ENCODE assay signal across 13 mouse cellular contexts in the genomic region with DNA sequence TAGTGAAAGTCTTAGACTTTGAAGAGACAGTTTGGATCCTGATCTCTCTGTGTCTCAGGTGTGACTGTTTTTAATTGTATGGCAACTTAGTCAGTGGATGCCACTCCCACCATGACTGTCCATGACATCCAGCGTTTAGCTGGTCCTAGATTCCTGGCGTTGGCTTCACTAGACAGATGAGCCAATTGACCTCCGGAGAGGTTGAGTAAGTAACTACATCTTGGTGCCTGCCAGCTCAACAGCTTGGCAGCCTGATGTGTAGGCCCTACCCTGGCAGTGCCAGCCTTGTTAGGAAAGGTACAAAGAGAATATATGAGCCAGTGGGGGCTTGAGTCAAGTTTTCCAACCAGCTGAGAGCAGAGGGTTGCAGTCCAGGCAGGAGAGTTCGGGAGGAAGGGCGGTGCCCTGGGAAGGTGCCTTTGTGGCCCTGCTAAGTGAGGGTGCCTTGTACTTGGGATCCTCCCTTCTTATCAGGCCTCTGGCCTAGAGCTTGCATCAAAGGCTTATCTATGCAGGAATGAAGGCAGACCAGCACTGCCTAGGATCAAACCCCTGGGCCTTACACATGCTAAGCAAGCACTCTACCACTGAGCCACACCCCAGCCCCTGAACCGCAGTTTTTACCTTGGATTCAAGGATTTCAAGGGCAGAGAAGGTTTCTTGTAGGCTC. TPM values are rescaled to one million over a fixed set of nuclear protein-coding genes. Genes with fewer than 3 reads are reported as not detected.
A peak's percentile ranks its signal among the peaks of the same experiment; 100 is the strongest.
DNase-seq lines count a peak whose midpoint lies in the region; ATAC-seq and TF ChIP-seq lines count a peak whose summit lies in the region.
"Had no signal": no experiment of that assay in that cellular context is flagged by ENCODE, and none has a peak within 500 bp of the region (broad histone marks: within the 10 kb centered on the region; RNA-seq: fewer than 3 reads in every experiment).

No protein-coding gene starts in this region.

- peak; percentile 49 for DNase-seq in adrenal gland, postnatal 10 days
- DNase-seq in adrenal gland, postnatal 25 days = no peak
- peak; percentile 41 for DNase-seq in MEL (ENCODE audit: low read depth, low spot score)
- no peak for DNase-seq in limb, embryonic 10.5 days (ENCODE audit: low spot score)
- no peak for DNase-seq in cerebellum, adult 8-10 months
- no peak for DNase-seq in heart, postnatal 25 days (ENCODE audit: low spot score)
- DNase-seq: cerebellum, adult 11 months; kidney, adult 8-10 months had no signal

- peaks cover 3 to 17% of the 10 kb centered on the region in 2 experiments for H3K4me1 ChIP-seq in MEL (ENCODE audit: control insufficient read depth in 1 of 2, insufficient read depth in 2 of 2, low read length in 2 of 2)
- H3K4me1 ChIP-seq in intestine, embryonic 16.5 days (ENCODE audit: control insufficient read depth, insufficient read depth, low read length) = no peaks in the 10 kb centered on the region
- H3K4me1 ChIP-seq in limb, embryonic 10.5 days = peaks cover 15% of the 10 kb centered on the region; the same call in 1 of the 2 replicates

- no peak overlapping the region for H3K27ac ChIP-seq in MEL (ENCODE audit: control insufficient read depth, low read depth, low read length)
- H3K27ac ChIP-seq in intestine, embryonic 16.5 days (ENCODE audit: low read length) = no peak overlapping the region
- no peak overlapping the region for H3K27ac ChIP-seq in limb, embryonic 10.5 days
- H3K27ac ChIP-seq: hindbrain, embryonic 12.5 days; left cerebral cortex, adult 2 months had no signal

- peak; percentile 21 to 53; a peak in 1 of 4 replicates for TF ChIP-seq EP300 in MEL (IDR thresholded peaks at IDR 0.05; ENCODE audit: low read depth in 1 of 2, low read length in 2 of 2)

- no peaks in the 10 kb centered on the region for H3K9me3 ChIP-seq in MEL (replicated peaks; ENCODE audit: insufficient read depth, low read length)
- H3K9me3 ChIP-seq in intestine, embryonic 16.5 days (ENCODE audit: control insufficient read depth, low read length) = no peaks in the 10 kb centered on the region
- no peaks in the 10 kb centered on the region for H3K9me3 ChIP-seq in limb, embryonic 10.5 days (replicated peaks)
- H3K9me3 ChIP-seq: heart, embryonic 12.5 days; hindbrain, embryonic 12.5 days had no signal

- H3K4me2 ChIP-seq in intestine, embryonic 16.5 days (ENCODE audit: low read depth, low read length) = no peak overlapping the region
- H3K4me2 ChIP-seq: heart, embryonic 12.5 days; hindbrain, embryonic 12.5 days had no signal

- intact Hi-C loops in heart, postnatal 25 days (cut with DNase I) = no loop called here

- TF ChIP-seq CTCF in MEL (IDR thresholded peaks at IDR 0.05 in 2 of 3, conservative IDR thresholded peaks at IDR 0.05 in 1 of 3; ENCODE audit: control insufficient read depth in 1 of 3, insufficient read depth in 1 of 3, low read depth in 2 of 3, low read length in 3 of 3, poor library complexity in 1 of 3, severe bottlenecking in 1 of 3) = no peak

- peaks cover 0 to 18% of the 10 kb centered on the region in 2 experiments; a peak in 2 of 4 replicates for H3K36me3 ChIP-seq in MEL (ENCODE audit: control insufficient read depth in 1 of 2, insufficient read depth in 2 of 2, low read length in 2 of 2)
- H3K36me3 ChIP-seq in intestine, embryonic 16.5 days (ENCODE audit: control insufficient read depth, insufficient read depth, low read length) = no peaks in the 10 kb centered on the region
- no peaks in the 10 kb centered on the region for H3K36me3 ChIP-seq in limb, embryonic 10.5 days
- H3K36me3 ChIP-seq: heart, embryonic 12.5 days; hindbrain, embryonic 12.5 days had no signal

- no peaks in the 10 kb centered on the region for H3K27me3 ChIP-seq in MEL (ENCODE audit: control insufficient read depth in 1 of 2, insufficient read depth in 2 of 2, low read length in 2 of 2)
- no peaks in the 10 kb centered on the region for H3K27me3 ChIP-seq in intestine, embryonic 16.5 days (replicated peaks; ENCODE audit: control insufficient read depth, insufficient read depth, low read length)
- H3K27me3 ChIP-seq in limb, embryonic 10.5 days (ENCODE audit: low read depth, poor library complexity, severe bottlenecking) = peaks cover 4% of the 10 kb centered on the region; the same call in 1 of the 2 replicates
- H3K27me3 ChIP-seq: hindbrain, embryonic 12.5 days had no signal

- 80% methylated on average over 6 of the region's 6 CpGs for WGBS in intestine, embryonic 16.5 days
- 87% methylated on average over 6 of the region's 6 CpGs for WGBS in limb, embryonic 10.5 days

- ATAC-seq in intestine, embryonic 16.5 days = peak; percentile 91
- ATAC-seq in megakaryocyte-erythroid progenitor cell, adult 5-6 weeks (replicated peaks; ENCODE audit: low FRiP score, low TSS enrichment, poor library complexity, severe bottlenecking) = peak; percentile 70

- H3K4me3 ChIP-seq in MEL (ENCODE audit: control insufficient read depth in 1 of 2, insufficient read depth in 1 of 2, low read depth in 2 of 2, low read length in 2 of 2) = no peak overlapping the region
- no peak overlapping the region for H3K4me3 ChIP-seq in intestine, embryonic 16.5 days (ENCODE audit: low read length)
- no peak overlapping the region for H3K4me3 ChIP-seq in limb, embryonic 10.5 days
- H3K4me3 ChIP-seq: heart, embryonic 12.5 days; hindbrain, embryonic 12.5 days; left cerebral cortex, adult 2 months had no signal

- no peak for TF ChIP-seq RAD21 in MEL (IDR thresholded peaks at IDR 0.05; ENCODE audit: low read depth, low read length)

- TF ChIP-seq POLR2A in MEL (IDR thresholded peaks at IDR 0.05; ENCODE audit: control insufficient read depth in 1 of 2, insufficient read depth in 1 of 2, low read depth in 1 of 2, low read length in 2 of 2, poor library complexity in 1 of 2) = no peak

- no peaks in the 10 kb centered on the region for H3K79me2 ChIP-seq in MEL (ENCODE audit: control insufficient read depth, insufficient read depth, low read length, poor library complexity)

- no peak overlapping the region for H3K9ac ChIP-seq in MEL (ENCODE audit: control insufficient read depth, low read depth, low read length, poor library complexity, severe bottlenecking)
- no peak overlapping the region for H3K9ac ChIP-seq in intestine, embryonic 16.5 days (ENCODE audit: low read depth, low read length)
- H3K9ac ChIP-seq: heart, embryonic 12.5 days; hindbrain, embryonic 12.5 days had no signal

TF ChIP-seq in MEL, 35 proteins besides CTCF, POLR2A, EP300 and RAD21:
- TF ChIP-seq ZKSCAN1 (IDR thresholded peaks at IDR 0.05; ENCODE audit: low read depth, low read length) (no peak), ETS1 (IDR thresholded peaks at IDR 0.05; ENCODE audit: low read depth, low read length) (peak; percentile 64), GATA1 (IDR thresholded peaks at IDR 0.05; ENCODE audit: low read depth, low read length) (peak; percentile 67), UBTF (IDR thresholded peaks at IDR 0.05; ENCODE audit: borderline replicate concordance, insufficient read depth, low read depth, low read length) (no peak), TCF12 (IDR thresholded peaks at IDR 0.05; ENCODE audit: low read depth, low read length) (peak; percentile 55; the same call in 1 of the 2 replicates), RCOR1 (IDR thresholded peaks at IDR 0.05; ENCODE audit: low read depth, low read length) (peak; percentile 36; the same call in 1 of the 2 replicates)

RNA-seq across cellular contexts. Expression of a gene that starts 11.8 kb away (rescaled TPM):
- 10 to 100 TPM; 33.7 to 39.1 TPM for total RNA-seq in adrenal gland, postnatal 10 days (2021)
- total RNA-seq in adrenal gland, postnatal 25 days (2021) = 11.6 and 20.8 TPM in 2 replicates
- total RNA-seq in MEL (2012; rRNA removed) = not detected in 2 replicates
- polyA plus RNA-seq in MEL (2012; ENCODE audit: insufficient read depth in 1 of 2, insufficient read length in 2 of 2, low read depth in 1 of 2, low replicate concordance in 2 of 2, missing spikeins in 1 of 2) = under 1 TPM in 1 of 2 experiments, not detected in 1; 0.01 TPM
- 2.2 and 2.3 TPM in 2 replicates for polyA plus RNA-seq in intestine, embryonic 16.5 days (2015; fragmentation: Nextera tagmentation; extraction: Ambion mirVana)
- total RNA-seq in megakaryocyte-erythroid progenitor cell, adult 5-6 weeks (2014; fragmentation: Nextera tagmentation) = 0.26 TPM in 1 of 2 replicates, not detected in the other
- total RNA-seq in megakaryocyte-erythroid progenitor cell, adult 5-6 weeks (2017) = 0.38 TPM in 1 of 2 replicates, not detected in the other
- 1.1 and 1.8 TPM in 2 replicates for polyA plus RNA-seq in limb, embryonic 10.5 days (2016; fragmentation: Nextera tagmentation; extraction: Ambion mirVana)
- total RNA-seq in heart, postnatal 25 days (2021) = 10 to 100 TPM; 45.7 to 56.1 TPM

Comparison
In these comparisons a context has a peak if more than half of its experiments do, and no peak if none do; other contexts are left out.
1. DNase-seq: peak in adrenal gland, postnatal 10 days (single experiment) and MEL (single experiment); none in adrenal gland, postnatal 25 days (single experiment), limb, embryonic 10.5 days (single experiment), cerebellum, adult 8-10 months (single experiment) and heart, postnatal 25 days (single experiment).